Comparison of ENCODE assay signal across 30 mouse cellular contexts in genomic region chr16:17225584-17225983, GRCm38 (mm10). TPM values are rescaled to one million over a fixed set of nuclear protein-coding genes. Genes with fewer than 3 reads are reported as not detected.
DNase-seq lines count a peak whose midpoint lies in the region; ATAC-seq lines count a peak whose summit lies in the region.
"Had no signal": no experiment of that assay in that cellular context is flagged by ENCODE, and none has a peak within 500 bp of the region (broad histone marks: within the 10 kb centered on the region; RNA-seq: fewer than 3 reads in every experiment).

No protein-coding gene starts in this region.

- H3K4me3 ChIP-seq in intestine, embryonic 16.5 days (ENCODE audit: low read length): no peak overlapping the region
- H3K4me3 ChIP-seq in liver, embryonic 12.5 days: no peak overlapping the region
- H3K4me3 ChIP-seq: erythroblast, embryonic 14.5 days; heart, embryonic 13.5 days; hindbrain, embryonic 10.5 days; limb, embryonic 10.5 days; limb, embryonic 15.5 days; lung, embryonic 15.5 days; megakaryocyte, embryonic 14.5 days; midbrain, embryonic 12.5 days; myocyte; neural tube, embryonic 12.5 days had no signal

- H3K36me3 ChIP-seq in intestine, embryonic 16.5 days (ENCODE audit: control insufficient read depth, insufficient read depth, low read length): no peaks in the 10 kb centered on the region
- H3K36me3 ChIP-seq in liver, embryonic 12.5 days: no peaks in the 10 kb centered on the region
- H3K36me3 ChIP-seq: heart, embryonic 13.5 days; hindbrain, embryonic 10.5 days; limb, embryonic 10.5 days; limb, embryonic 15.5 days; lung, embryonic 15.5 days; midbrain, embryonic 12.5 days; neural tube, embryonic 12.5 days had no signal

- peaks cover 6% of the 10 kb centered on the region; the same call in 1 of the 2 replicates for H3K4me1 ChIP-seq in intestine, embryonic 16.5 days (ENCODE audit: control insufficient read depth, insufficient read depth, low read length)
- peaks cover 4% of the 10 kb centered on the region for H3K4me1 ChIP-seq in liver, embryonic 12.5 days
- H3K4me1 ChIP-seq: limb, embryonic 15.5 days; lung, embryonic 15.5 days; midbrain, embryonic 12.5 days; neural tube, embryonic 12.5 days had no signal

- peak; percentile 59 for ATAC-seq in intestine, embryonic 16.5 days
- no peak for ATAC-seq in liver, embryonic 12.5 days
- ATAC-seq: activated CD4-positive, CD25-positive, alpha-beta regulatory T cell, adult 4 months; forebrain, embryonic 16.5 days; hindbrain, postnatal 0 days had no signal

- H3K9ac ChIP-seq in intestine, embryonic 16.5 days (ENCODE audit: low read depth, low read length): no peak overlapping the region
- H3K9ac ChIP-seq in liver, embryonic 12.5 days: no peak overlapping the region
- H3K9ac ChIP-seq: heart, embryonic 13.5 days; limb, embryonic 15.5 days; liver, embryonic 14.5 days; lung, embryonic 15.5 days; midbrain, embryonic 12.5 days; neural tube, embryonic 12.5 days had no signal

- H3K27ac ChIP-seq in intestine, embryonic 16.5 days (ENCODE audit: low read length): peak overlapping the region; percentile 31; the same call in 1 of the 2 replicates
- no peak overlapping the region for H3K27ac ChIP-seq in liver, embryonic 12.5 days
- H3K27ac ChIP-seq: heart, embryonic 13.5 days; hindbrain, embryonic 10.5 days; hindbrain, postnatal 0 days; limb, embryonic 10.5 days; limb, embryonic 15.5 days; liver, embryonic 14.5 days; lung, embryonic 15.5 days; midbrain, embryonic 12.5 days; neural tube, embryonic 12.5 days had no signal

- DNase-seq in ZHBTc4 (ENCODE audit: low read depth, low spot score): peak; percentile 32
- peak; percentile 11 for DNase-seq in lung, postnatal 25 days (ENCODE audit: low spot score)
- DNase-seq in urinary bladder, postnatal 25 days (ENCODE audit: low spot score): peak; percentile 36
- DNase-seq in left cerebral cortex, postnatal 25 days (ENCODE audit: low spot score in 2 of 2): no peak
- DNase-seq in thymus, postnatal 10 days (ENCODE audit: low spot score in 2 of 2): no peak
- DNase-seq: adrenal gland, adult 2 months; adrenal gland, postnatal 36 days; B cell, adult 2 months; cerebellum, adult 18-20 months; cerebellum, postnatal 14 days; heart, postnatal 10 days; kidney, adult 11 months; kidney, postnatal 4 days; right cerebral cortex, postnatal 4 days had no signal

- WGBS in intestine, embryonic 16.5 days: 67% methylated on average over 5 of the region's 5 CpGs
- WGBS in liver, embryonic 12.5 days (ENCODE audit: insufficient replicate concordance): 77% methylated on average over 5 of the region's 5 CpGs

- no peaks in the 10 kb centered on the region for H3K27me3 ChIP-seq in intestine, embryonic 16.5 days (replicated peaks; ENCODE audit: control insufficient read depth, insufficient read depth, low read length)
- peaks cover 4% of the 10 kb centered on the region; the same call in 1 of the 2 replicates for H3K27me3 ChIP-seq in liver, embryonic 12.5 days (replicated peaks)
- H3K27me3 ChIP-seq: heart, embryonic 13.5 days; limb, embryonic 15.5 days; lung, embryonic 15.5 days; midbrain, embryonic 12.5 days; neural tube, embryonic 12.5 days had no signal

- intact Hi-C loops in left cerebral cortex, postnatal 25 days (cut with DNase I): no loop called here

- H3K4me2 ChIP-seq in intestine, embryonic 16.5 days (ENCODE audit: low read depth, low read length): no peak overlapping the region
- H3K4me2 ChIP-seq in liver, embryonic 12.5 days: no peak overlapping the region
- H3K4me2 ChIP-seq: heart, embryonic 13.5 days; limb, embryonic 15.5 days; lung, embryonic 15.5 days; midbrain, embryonic 12.5 days; neural tube, embryonic 12.5 days had no signal

- H3K9me3 ChIP-seq in intestine, embryonic 16.5 days (ENCODE audit: control insufficient read depth, low read length): 0 out of 2 replicates have a peak, but pooled peaks cover 9% of the 10 kb centered on the region
- no peaks in the 10 kb centered on the region for H3K9me3 ChIP-seq in liver, embryonic 12.5 days (replicated peaks)
- H3K9me3 ChIP-seq: heart, embryonic 13.5 days; limb, embryonic 10.5 days; limb, embryonic 15.5 days; lung, embryonic 15.5 days had no signal

RNA-seq across cellular contexts. Expression of gene Hic2, which starts 7.8 kb away (rescaled TPM):
- polyA plus RNA-seq in intestine, embryonic 16.5 days (2015; fragmentation: Nextera tagmentation; extraction: Ambion mirVana): 5.3 and 5.5 TPM in 2 replicates
- total RNA-seq in left cerebral cortex, postnatal 25 days (2021): 1 to 10 TPM; 4.2 to 4.4 TPM
- polyA plus RNA-seq in liver, embryonic 12.5 days (2016; fragmentation: Nextera tagmentation; extraction: Ambion mirVana): 4.8 and 5.3 TPM in 2 replicates

RNA-seq across cellular contexts. Expression of gene Rimbp3, which starts 17.2 kb away (rescaled TPM):
- 0.48 and 0.49 TPM in 2 replicates for polyA plus RNA-seq in intestine, embryonic 16.5 days (2015; fragmentation: Nextera tagmentation; extraction: Ambion mirVana)
- 1 to 10 TPM; 1.1 to 2.3 TPM for total RNA-seq in left cerebral cortex, postnatal 25 days (2021)
- polyA plus RNA-seq in liver, embryonic 12.5 days (2016; fragmentation: Nextera tagmentation; extraction: Ambion mirVana): 0.12 and 0.17 TPM in 2 replicates
- total RNA-seq: adrenal gland, postnatal 36 days had no signal
- polyA plus RNA-seq: activated CD4-positive, CD25-positive, alpha-beta regulatory T cell, adult 4 months; adrenal gland, adult 2 months; erythroblast, embryonic 14.5 days had no signal

RNA-seq across cellular contexts. Expression of gene Ube2l3, which starts 23.1 kb away (rescaled TPM):
- 358 and 374 TPM in 2 replicates for polyA plus RNA-seq in intestine, embryonic 16.5 days (2015; fragmentation: Nextera tagmentation; extraction: Ambion mirVana)
- total RNA-seq in left cerebral cortex, postnatal 25 days (2021): 100 to 1,000 TPM; 138 to 158 TPM
- 275 and 283 TPM in 2 replicates for polyA plus RNA-seq in liver, embryonic 12.5 days (2016; fragmentation: Nextera tagmentation; extraction: Ambion mirVana)

RNA-seq across cellular contexts. Expression of gene Tmem191c, which starts 50.3 kb away (rescaled TPM):
- 14.5 and 15.2 TPM in 2 replicates for polyA plus RNA-seq in intestine, embryonic 16.5 days (2015; fragmentation: Nextera tagmentation; extraction: Ambion mirVana)
- 100 to 1,000 TPM in 1 of 2 experiments, 10 to 100 TPM in 1; 99.2 to 116 TPM for total RNA-seq in left cerebral cortex, postnatal 25 days (2021)
- 4.7 and 5.3 TPM in 2 replicates for polyA plus RNA-seq in liver, embryonic 12.5 days (2016; fragmentation: Nextera tagmentation; extraction: Ambion mirVana)

Comparison
In these comparisons a context has a peak if more than half of its experiments do, and no peak if none do; other contexts are left out.
1. DNase-seq: peak in ZHBTc4 (single experiment), lung, postnatal 25 days (single experiment) and urinary bladder, postnatal 25 days (single experiment); none in left cerebral cortex, postnatal 25 days (0 of 2) and thymus, postnatal 10 days (0 of 2).